Mouse (Mus musculus): ENCODE measurements around the gene Prickle4.

The Prickle4 gene

GRCm38 (mm10) chr17:47706196-47706595, 11.7 kb upstream of the Prickle4 start:
- no peak for DNase-seq (ENCODE audit: low spot score)

DNA sequence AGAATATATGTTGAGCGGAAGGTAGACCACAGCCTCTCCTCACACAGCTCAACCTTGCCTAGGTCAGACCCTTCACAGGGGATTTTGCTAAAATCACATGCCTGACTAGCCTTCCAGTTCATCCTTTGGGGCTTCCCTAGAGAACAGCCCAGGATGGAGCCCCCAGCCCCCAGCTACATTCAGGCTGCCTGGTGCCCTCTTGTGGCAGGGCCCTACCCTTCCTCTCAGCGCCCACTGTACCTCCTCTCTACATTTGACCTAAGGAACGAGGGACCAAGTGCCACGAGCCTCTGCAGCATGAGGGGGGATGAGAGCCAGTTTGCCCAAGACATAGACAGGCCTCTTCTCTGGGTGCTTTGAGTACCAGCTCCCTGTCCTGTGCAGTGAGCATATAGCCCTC, 10.2 kb upstream of the Prickle4 start:
- DNase-seq (ENCODE audit: low spot score): no peak

DNA sequence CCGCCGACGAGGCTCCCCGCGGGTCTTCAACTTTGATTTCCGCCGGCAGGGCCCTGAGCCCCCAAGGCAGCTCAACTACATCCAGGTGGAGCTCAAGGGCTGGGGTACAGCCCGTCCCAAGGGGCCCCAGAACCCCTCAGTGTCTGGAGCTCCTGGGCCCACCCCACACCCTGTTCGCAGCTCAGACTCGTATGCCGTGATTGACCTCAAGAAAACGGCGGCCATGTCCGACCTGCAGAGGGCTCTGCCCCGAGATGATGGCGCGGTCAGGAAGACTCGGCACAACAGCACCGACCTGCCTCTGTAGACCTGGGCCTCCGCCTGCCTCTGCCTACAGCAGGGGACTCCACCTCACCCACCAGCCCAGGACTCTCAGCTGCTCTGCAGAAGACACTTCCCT, 9.0 kb upstream of the Prickle4 start:
- DNase-seq (ENCODE audit: low spot score): no peak

GRCm38 (mm10) chr17:47702548-47703345, 8.2 kb upstream of the Prickle4 start:
- no peak for DNase-seq (ENCODE audit: low spot score)

DNA sequence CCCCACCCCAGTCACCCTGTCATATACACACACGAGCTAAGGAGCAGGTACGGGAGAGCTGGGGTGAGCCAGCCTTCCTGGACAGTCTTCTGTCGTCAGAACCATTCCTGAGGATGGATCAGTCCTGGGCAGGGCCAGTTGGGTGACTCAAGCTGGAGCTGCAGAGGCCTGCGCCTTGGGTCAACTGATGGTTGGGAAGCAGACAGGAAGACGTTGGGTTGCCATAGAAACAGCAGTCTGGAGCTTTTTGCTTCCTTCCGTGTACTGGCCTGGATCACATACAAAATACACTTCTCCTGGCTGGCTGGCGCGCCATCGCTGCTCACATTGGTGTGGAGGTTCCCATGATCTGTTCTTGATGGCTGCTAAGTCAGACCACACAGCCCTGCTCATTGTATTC, 7.3 kb upstream of the Prickle4 start:
- DNase-seq (ENCODE audit: low spot score): no peak

- no peak for DNase-seq (ENCODE audit: low spot score)
Measured at GRCm38 (mm10) chr17:47699055-47699454, 4.5 kb upstream of the Prickle4 start.

GRCm38 (mm10) chr17:47698156-47698555, 3.6 kb upstream of the Prickle4 start:
- no peak for DNase-seq (ENCODE audit: low spot score)

- no peak for DNase-seq (ENCODE audit: low spot score)
Measured at GRCm38 (mm10) chr17:47695337-47695710, 788 bp upstream of the Prickle4 start.

- DNase-seq (ENCODE audit: low spot score): no peak
Measured at GRCm38 (mm10) chr17:47694442-47694502, 264 bp downstream of the Prickle4 start, which contains the start of gene Gm21981. TSS of gene Gm21981 (minus strand) at chr17:47694455.

GRCm38 (mm10) chr17:47693671-47694441, 680 bp downstream of the Prickle4 start:
- no peak for DNase-seq (ENCODE audit: low spot score)

DNA sequence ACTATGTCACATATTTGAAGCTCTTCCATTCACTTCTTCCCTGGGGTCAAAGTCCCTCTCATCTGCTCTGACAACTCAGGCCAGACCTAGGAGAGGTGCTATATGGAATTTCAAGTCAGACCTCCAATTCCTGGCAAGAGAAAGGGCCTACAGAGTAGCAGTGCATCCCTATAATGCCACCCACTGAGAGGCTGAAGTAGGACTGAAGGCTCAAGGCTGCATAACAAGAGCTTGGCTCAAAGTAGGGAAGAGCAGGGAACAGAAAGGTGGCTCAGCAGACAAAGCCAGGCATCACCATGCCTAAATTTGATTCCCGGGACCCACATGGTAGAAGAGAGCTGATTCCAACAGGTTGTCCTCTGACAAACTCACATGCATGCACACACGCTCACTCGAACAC, 2.9 kb downstream of the Prickle4 start:
- no peak for DNase-seq (ENCODE audit: low spot score)

DNA sequence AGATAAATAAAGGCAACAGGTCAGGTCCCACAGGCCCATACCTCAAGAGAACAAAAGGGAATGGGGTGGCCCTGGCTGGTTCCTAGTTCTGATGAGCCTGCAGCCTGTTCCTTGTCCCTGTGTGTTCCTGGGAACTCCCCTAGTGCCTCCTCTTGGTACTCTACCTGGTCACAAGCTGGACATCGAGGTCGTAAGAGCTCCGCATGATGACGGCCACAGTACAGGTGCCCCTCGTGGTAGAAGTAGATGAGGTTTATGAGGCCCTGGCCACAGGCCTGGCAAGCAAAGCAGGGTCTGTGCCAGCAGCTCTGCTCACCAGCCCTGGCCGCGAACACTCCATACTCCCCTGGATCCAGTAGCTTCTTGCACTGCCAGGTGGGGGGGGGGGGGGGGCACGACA, 4.6 kb downstream of the Prickle4 start:
- DNase-seq (ENCODE audit: low spot score): no peak

DNA sequence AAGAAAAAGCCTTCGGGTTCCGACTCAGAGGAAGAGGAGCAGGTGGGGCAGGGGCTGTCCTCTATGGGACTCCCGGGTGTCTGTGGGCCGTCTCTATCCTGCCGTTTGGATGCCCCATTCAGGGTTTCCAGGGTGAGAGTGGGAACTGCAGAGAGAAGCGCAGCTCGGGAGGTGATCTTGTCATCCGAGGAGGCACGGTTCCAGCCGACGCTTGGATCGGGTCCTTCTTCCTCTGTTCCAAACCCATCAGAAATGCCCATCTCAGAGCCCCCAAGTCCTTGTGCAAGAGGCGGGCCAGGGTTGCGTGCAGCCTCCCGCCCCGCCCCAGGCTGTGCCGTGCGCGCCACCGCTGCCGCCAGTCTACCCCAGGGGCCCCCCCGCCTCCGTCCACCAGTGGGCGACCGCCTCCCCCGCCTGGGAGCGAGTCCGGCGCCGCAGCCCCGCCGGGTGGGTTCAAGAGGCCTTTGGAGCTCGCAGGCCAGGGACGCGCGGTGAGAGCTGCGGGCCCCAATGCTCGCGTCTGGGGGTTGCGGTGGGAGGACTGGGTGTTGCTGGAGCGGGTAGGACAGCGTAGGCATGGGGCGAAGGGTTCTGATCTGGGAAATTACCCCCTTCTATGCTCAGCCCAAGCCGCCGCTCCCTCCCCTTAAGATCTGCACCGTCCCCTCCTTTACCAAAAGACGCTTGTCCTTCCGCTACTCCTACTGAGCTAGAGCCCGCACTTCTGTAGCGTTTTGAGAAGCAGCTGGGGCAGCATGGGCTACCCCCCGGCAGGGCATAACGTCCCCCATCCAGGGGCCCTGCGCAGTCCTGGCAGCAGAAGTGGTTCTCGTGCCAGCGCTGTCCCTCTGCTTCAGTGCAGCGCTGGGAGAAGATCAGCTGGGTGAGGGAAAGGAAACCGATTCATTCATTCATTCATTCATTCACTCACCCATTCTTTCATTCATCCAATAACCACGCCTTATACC, 5.6 kb downstream of the Prickle4 start, which contains the start of gene Frs3:
Gene Frs3, plus strand, starts transcription at position 423 of the 968 bp plus-strand sequence.
- DNase-seq (ENCODE audit: low spot score): peak; percentile 67

GRCm38 (mm10) chr17:47688344-47688607, 6.3 kb downstream of the Prickle4 start, which contains the start of gene Tomm6:
TSS of gene Tomm6 (minus strand) at chr17:47688386.
- DNase-seq (ENCODE audit: low spot score): no peak

DNA sequence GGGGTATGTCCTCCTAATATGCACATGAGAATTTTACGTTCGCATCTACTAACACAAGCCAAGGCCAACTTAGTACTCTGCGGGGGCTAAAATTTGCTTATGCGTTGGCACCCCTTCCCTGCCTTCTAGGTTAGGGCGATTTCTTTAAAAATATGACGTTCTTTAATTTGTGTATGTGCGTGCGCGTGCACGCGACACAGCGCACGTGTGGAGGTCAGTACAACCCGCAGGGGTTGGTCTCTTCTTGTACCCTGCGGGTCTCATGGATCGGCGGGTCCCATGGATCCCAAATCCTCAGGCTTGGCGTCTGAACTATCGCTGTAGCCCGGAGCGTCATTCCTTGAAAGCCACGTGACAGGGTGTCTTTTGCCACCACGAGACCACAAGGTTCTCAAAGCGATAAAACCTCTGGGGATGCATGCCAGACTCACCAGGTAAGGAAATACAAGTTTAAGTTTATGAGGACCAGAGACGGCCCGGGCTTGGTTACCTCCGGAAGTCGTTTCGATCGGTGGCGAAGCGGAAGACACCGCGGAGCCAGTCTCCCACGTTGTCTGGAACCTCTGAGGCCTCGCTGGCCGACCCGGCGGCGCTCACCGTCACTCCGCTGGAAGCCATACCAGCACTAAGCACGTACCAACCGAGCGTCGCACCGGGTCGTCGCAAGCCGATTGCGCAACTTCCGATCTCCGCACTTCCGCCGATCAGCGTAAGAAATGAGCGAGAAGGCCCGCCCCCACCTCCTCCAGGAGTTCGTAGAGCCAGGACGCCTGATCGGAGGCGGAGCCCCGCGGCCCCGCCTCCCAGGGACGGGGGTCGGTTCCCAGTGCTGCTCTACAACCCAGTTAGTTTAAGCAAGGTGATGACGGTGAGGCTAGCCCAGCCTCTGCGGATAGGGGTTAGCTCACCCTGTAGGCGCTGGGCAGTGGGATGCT, 6.9 kb downstream of the Prickle4 start:
- peak; percentile 97 for DNase-seq (ENCODE audit: low spot score)

DNA sequence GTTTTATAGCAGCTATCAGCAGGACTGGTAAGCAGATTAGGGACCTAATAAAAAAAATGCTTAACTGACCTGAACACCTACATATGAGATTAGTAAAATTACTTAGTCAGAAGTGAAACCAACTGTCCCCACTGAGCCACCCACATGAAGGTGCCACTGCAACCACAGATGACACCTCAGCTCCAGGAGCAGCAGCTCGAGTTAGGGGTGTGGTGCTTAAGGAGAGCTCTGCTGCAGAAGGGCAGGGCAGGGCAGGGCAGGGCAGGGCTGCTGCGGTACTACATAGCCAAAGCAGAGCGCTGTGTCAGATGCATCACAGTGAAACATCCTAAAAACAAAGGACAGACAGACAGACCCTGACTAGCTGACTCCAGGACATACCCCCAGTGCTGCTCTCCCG, 11.7 kb downstream of the Prickle4 start:
- no peak for DNase-seq (ENCODE audit: low spot score)

GRCm38 (mm10) chr17:47678702-47679101, 15.8 kb downstream of the Prickle4 start:
- no peak for DNase-seq (ENCODE audit: low spot score)

DNA sequence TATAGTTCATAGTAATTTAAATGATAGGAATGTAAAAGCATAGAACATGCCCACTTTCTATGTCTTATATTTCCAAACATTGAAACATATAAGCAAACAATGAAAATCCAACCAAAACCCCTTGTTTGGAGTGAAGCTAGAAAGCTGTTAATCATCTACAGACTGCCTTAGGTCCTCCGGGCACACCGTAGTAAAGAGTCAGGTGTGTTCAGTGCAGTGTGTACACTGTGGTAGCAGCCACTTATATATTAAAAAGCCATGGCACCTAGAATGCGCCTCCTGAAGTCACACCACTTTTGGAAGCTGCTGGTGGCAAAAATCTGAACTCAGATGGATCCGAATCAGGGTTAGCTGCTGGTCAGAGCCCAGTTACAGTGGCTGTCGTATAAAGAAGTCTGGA, 16.3 kb downstream of the Prickle4 start:
- no peak for DNase-seq (ENCODE audit: low spot score)

GRCm38 (mm10) chr17:47676581-47676980, 18.0 kb downstream of the Prickle4 start:
- DNase-seq (ENCODE audit: low spot score): peak; percentile 91

GRCm38 (mm10) chr17:47672311-47673111, 22.0 kb downstream of the Prickle4 start:
- DNase-seq (ENCODE audit: low spot score): peak; percentile 78

GRCm38 (mm10) chr17:47671988-47672310, 22.6 kb downstream of the Prickle4 start:
- no peak for DNase-seq (ENCODE audit: low spot score)
